Mouse (Mus musculus) neural tube, embryonic 12.5 days (tissue): ENCODE data around the gene Zcchc9. TPM values are rescaled to one million over a fixed set of nuclear protein-coding genes. Genes with fewer than 3 reads are reported as not detected.
"Not testable (repeated sequence)": the region's sequence is repeated elsewhere in the genome, so short reads cannot be mapped to it uniquely, and the experiment has no call there.

ENCODE experiments used
- ATAC-seq: fragments of 200-750 bp; cut with Nextera tagmentation; 2 replicates; pipeline ENCODE4 v1.8.0; 2017; ENCODE audit warnings: low read depth, mild to moderate bottlenecking, moderate TSS enrichment, moderate library complexity; ENCODE audit not compliant: low FRiP score
- H3K27ac ChIP-seq: fragments of 300-500 bp; sonication (generic); 2 replicates; pipeline ENCODE4 v1.5.1; 2016
- H3K27me3 ChIP-seq: fragments of 300-500 bp; sonication (generic); replicated peaks from 2 replicates; pipeline ENCODE4 v1.6.1; 2016; ENCODE audit warnings: mild to moderate bottlenecking
- H3K36me3 ChIP-seq: fragments of 300-500 bp; sonication (generic); 2 replicates; pipeline ENCODE4 v1.6.1; 2016; ENCODE audit warnings: mild to moderate bottlenecking
- H3K4me1 ChIP-seq: fragments of 300-500 bp; sonication (generic); 2 replicates; pipeline ENCODE4 v1.6.1; 2016
- H3K4me2 ChIP-seq: fragments of 300-500 bp; sonication (generic); replicated peaks from 2 replicates; pipeline ENCODE4 v1.6.1; 2016; ENCODE audit warnings: mild to moderate bottlenecking
- H3K4me3 ChIP-seq: fragments of 300-500 bp; sonication (generic); 2 replicates; pipeline ENCODE4 v1.5.1; 2016
- H3K9ac ChIP-seq: fragments of 300-500 bp; sonication (generic); 2 replicates; pipeline ENCODE4 v1.6.1; 2016; ENCODE audit warnings: mild to moderate bottlenecking
- H3K9me3 ChIP-seq: fragments of 300-500 bp; sonication (generic); 2 replicates; pipeline ENCODE4 v1.6.1; 2016; ENCODE audit warnings: mild to moderate bottlenecking
- WGBS: fragments of 180-500 bp; shearing (Covaris S2); methylation state at CpG from one replicate; pipeline ENCODE4 v1.1.7; 2016; 5-methylcytosine and 5-hydroxymethylcytosine counted together
- polyA plus RNA-seq: library from polyadenylated mRNA; unstranded; fragments of >200 nt; fragmentation: Nextera tagmentation; extraction: Ambion mirVana; gene quantifications from 2 replicates; pipeline ENCODE4 v1.2.1, GENCODE M21; 2016

The Zcchc9 gene
- polyA plus RNA-seq, 1 experiment from 2014 or later, result 24.9 TPM

GRCm38 (mm10) chr13:91796003-91796402, 11.5 kb downstream of the Zcchc9 start:
- H3K36me3 ChIP-seq, result peaks cover 63% of the 10 kb centered on the region
- ATAC-seq, result no peak
- no peak overlapping the region for H3K4me3 ChIP-seq
- H3K27ac ChIP-seq, result no peak overlapping the region
- no peak overlapping the region for H3K9ac ChIP-seq
- 77% methylated on average over 6 of the region's 6 CpGs for WGBS
- no peaks in the 10 kb centered on the region for H3K27me3 ChIP-seq
- H3K4me2 ChIP-seq, result no peak overlapping the region
- H3K9me3 ChIP-seq, result no peaks in the 10 kb centered on the region
- no peaks in the 10 kb centered on the region for H3K4me1 ChIP-seq

DNA sequence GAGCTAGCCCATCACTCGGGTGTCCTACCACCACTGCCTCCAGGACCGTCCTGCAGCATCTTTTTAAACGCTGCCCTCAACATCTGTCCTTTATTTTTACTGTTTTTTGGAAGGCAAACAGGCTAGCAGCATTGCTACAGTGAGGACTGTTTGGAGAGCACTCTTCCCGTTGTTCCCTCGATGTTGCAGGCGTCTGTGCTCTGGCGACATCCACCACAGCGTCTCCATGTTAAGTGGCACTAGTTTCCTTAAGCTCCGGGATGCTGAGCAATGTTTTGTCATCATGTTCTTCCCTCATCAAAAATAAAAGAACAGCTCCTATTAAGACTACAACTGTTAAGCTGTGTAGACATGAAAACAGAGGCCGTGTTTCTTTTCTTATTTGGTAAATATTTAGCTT, 11.9 kb downstream of the Zcchc9 start:
- Histone ChIP-seq H3K4me2 (no peak overlapping the region), H3K4me1 (no peaks in the 10 kb centered on the region), H3K27me3 (no peaks in the 10 kb centered on the region), H3K36me3 (peaks cover 60% of the 10 kb centered on the region), H3K27ac (no peak overlapping the region), H3K9me3 (no peaks in the 10 kb centered on the region), H3K4me3 (no peak overlapping the region), H3K9ac (no peak overlapping the region)
- 93% methylated on average over 10 of the region's 10 CpGs for WGBS
- no peak for ATAC-seq

DNA sequence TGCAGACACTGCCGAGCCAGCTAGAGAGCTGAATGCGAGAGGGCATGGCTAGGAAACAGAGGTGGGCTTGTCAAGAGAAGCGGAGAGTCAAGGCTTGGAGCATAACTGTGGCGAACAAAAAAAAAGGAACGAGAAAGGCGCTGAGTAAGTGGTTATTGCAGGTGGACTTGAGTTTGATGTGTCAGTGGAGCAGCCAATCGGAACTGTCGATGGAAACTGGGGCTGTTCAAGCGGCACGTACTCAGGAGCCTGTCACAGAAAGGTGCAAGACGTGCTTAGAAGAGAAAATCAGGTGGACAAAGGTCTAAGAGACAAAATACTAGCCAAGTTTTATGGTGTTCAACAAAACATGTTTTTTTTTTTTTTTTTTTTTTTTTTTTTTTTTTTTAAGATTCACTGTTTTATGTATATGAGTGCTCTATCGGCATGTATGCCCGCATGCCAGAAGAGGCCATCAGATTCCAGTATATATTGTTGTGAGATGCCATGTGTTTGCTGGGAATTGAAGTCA, 12.5 kb downstream of the Zcchc9 start:
- Histone ChIP-seq H3K4me1 (no peaks in the 10 kb centered on the region), H3K4me2 (no peak overlapping the region), H3K27me3 (no peaks in the 10 kb centered on the region), H3K36me3 (peaks cover 54% of the 10 kb centered on the region), H3K9me3 (no peaks in the 10 kb centered on the region), H3K4me3 (no peak overlapping the region), H3K27ac (no peak overlapping the region), H3K9ac (no peak overlapping the region)
- ATAC-seq, result no peak
- 96% methylated on average over 13 of the region's 13 CpGs for WGBS

- no peak overlapping the region for H3K27ac ChIP-seq
- H3K4me1 ChIP-seq, result no peaks in the 10 kb centered on the region
- peaks cover 27% of the 10 kb centered on the region for H3K36me3 ChIP-seq
- H3K9ac ChIP-seq, result no peak overlapping the region
- H3K4me2 ChIP-seq, result no peak overlapping the region
- H3K27me3 ChIP-seq, result no peaks in the 10 kb centered on the region
- H3K9me3 ChIP-seq, result no peaks in the 10 kb centered on the region
- WGBS, result 77% methylated on average over 1 of the region's 1 CpGs
- no peak overlapping the region for H3K4me3 ChIP-seq
- ATAC-seq, result no peak
These were observed 15.5 kb downstream of the Zcchc9 start for GRCm38 (mm10) chr13:91792035-91792434.

GRCm38 (mm10) chr13:91779892-91780291, 27.6 kb downstream of the Zcchc9 start:
- Histone ChIP-seq H3K4me1 (no peaks in the 10 kb centered on the region), H3K27ac (no peak overlapping the region), H3K9me3 (no peaks in the 10 kb centered on the region), H3K36me3 (no peaks in the 10 kb centered on the region), H3K9ac (no peak overlapping the region), H3K27me3 (no peaks in the 10 kb centered on the region), H3K4me2 (no peak overlapping the region), H3K4me3 (no peak overlapping the region)
- no peak for ATAC-seq

DNA sequence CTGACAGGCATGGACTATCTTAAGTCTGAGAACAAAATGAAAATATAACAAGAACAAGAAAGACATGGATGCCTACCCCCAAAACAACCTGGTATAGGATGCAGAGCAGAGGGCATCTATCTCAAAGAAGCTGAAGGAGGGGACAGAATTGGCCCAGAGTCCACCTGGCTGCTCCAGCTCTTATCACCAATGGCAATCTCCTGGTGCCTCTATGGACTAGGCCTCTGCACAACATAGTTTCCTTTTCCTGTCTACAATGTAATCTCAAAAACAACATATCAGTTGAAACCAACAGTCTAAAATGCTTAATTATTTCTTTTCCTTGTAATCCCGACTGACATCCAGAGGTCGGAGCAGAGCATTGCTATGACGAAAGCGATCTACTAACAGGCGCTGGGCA, 29.4 kb downstream of the Zcchc9 start:
- Histone ChIP-seq H3K9me3 (no peaks in the 10 kb centered on the region), H3K9ac (no peak overlapping the region), H3K27me3 (no peaks in the 10 kb centered on the region), H3K36me3 (no peaks in the 10 kb centered on the region), H3K4me1 (no peaks in the 10 kb centered on the region), H3K4me3 (no peak overlapping the region), H3K27ac (no peak overlapping the region), H3K4me2 (no peak overlapping the region)
- 97% methylated on average over 5 of the region's 5 CpGs for WGBS
- no peak for ATAC-seq

DNA sequence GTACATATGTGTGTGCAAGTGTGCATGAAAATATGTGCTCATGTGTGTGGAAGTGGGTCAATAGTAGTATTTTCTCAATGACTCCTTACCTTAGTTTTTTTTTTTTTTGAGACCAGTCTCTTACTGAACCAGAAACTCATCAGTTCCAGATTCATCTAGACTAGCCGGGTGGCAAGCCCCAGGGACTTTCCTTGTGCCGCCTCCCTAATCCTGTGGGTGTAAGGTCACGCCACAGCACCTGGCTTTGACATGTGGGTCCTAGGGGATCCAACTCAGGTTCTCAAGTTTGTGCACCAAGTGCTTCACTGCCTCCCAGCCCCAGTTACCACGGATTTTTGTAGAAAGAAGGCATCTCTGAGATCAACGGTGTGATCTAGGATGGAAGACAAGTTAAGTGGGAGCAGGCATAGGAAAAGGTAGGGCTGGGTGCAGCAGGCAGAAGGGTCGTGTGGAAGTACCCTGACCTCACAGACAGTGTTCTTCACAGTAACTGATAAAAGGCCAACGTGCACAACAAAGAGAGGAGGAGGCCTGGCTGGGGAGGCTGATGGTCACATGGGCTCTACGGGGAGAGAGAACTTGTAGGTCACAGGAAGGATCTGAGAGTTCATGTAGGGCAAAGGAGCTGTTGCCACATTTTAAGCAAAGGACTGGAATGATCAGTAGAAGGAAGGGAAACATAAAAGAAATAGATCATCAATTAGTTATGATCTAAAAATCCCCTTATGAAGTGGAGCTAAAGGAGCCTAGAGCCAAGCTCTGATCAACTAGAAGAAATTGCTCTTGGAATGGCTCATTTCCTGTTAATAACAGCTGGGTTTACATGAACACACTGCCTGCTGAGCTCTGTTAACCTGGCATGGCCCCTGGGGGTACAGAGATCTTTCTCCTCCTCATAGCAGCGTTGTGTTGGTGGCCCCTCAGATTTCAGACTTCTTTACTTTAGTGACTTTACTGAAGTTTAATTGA, 38.5 kb downstream of the Zcchc9 start:
- no peak for ATAC-seq
- 77% methylated on average over 9 of the region's 9 CpGs for WGBS
- Histone ChIP-seq H3K36me3 (no peaks in the 10 kb centered on the region), H3K27ac (no peak overlapping the region), H3K4me1 (no peaks in the 10 kb centered on the region), H3K27me3 (no peaks in the 10 kb centered on the region), H3K4me3 (no peak overlapping the region), H3K9me3 (no peaks in the 10 kb centered on the region), H3K4me2 (no peak overlapping the region), H3K9ac (no peak overlapping the region)

DNA sequence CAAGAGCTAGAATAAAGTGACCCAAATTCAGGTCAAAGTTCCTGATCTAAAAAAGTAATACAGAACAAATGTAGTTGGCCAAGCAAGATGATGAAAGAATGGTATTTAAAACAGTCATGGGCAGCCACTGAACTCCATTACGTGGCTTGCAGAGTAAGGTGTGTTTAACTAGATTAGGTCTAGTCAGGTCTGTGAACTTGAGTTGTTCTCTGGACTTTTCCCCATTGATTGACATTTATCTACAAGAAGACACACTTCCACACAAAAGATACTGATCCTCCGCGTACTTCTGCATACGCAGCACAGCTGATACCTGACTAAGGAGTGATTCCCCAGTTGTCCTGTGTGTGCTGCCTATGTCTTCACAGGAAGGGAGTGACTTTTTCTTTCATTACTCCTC, 41.9 kb downstream of the Zcchc9 start:
- no peaks in the 10 kb centered on the region for H3K9me3 ChIP-seq
- H3K36me3 ChIP-seq, result no peaks in the 10 kb centered on the region
- no peak overlapping the region for H3K27ac ChIP-seq
- no peaks in the 10 kb centered on the region for H3K4me1 ChIP-seq
- 95% methylated on average over 4 of the region's 4 CpGs for WGBS
- no peaks in the 10 kb centered on the region for H3K27me3 ChIP-seq
- H3K4me3 ChIP-seq, result no peak overlapping the region
- no peak overlapping the region for H3K4me2 ChIP-seq
- H3K9ac ChIP-seq, result no peak overlapping the region
- no peak for ATAC-seq

DNA sequence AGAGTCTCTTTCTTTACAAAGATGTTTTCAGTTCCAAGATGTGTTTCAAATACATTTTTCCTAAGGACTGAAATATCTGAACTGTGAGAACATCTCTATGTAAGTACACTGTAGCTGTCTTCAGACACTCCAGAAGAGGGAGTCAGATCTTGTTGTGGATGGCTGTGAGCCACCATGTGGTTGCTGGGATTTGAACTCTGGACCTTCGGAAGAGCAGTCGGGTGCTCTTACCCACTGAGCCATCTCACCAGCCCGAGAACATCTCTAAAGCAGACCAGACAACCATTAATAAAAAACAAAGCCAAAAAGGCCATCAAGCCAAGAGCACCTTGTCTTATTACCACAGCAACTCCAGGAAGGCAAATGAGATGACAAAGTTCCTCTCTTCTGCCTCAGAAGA, 43.9 kb downstream of the Zcchc9 start:
- not testable (repeated sequence) for H3K27ac ChIP-seq, H3K4me3 ChIP-seq, H3K4me1 ChIP-seq, H3K27me3 ChIP-seq, H3K36me3 ChIP-seq, H3K9me3 ChIP-seq, H3K4me2 ChIP-seq, ATAC-seq, H3K9ac ChIP-seq
- 95% methylated on average over 3 of the region's 3 CpGs for WGBS

GRCm38 (mm10) chr13:91761654-91762445, 45.7 kb downstream of the Zcchc9 start:
- Histone ChIP-seq H3K4me2 (no peak overlapping the region), H3K27me3 (no peaks in the 10 kb centered on the region), H3K27ac (no peak overlapping the region), H3K36me3 (no peaks in the 10 kb centered on the region), H3K9ac (no peak overlapping the region), H3K4me1 (no peaks in the 10 kb centered on the region), H3K4me3 (no peak overlapping the region), H3K9me3 (no peaks in the 10 kb centered on the region)
- ATAC-seq, result no peak
- 91% methylated on average over 6 of the region's 6 CpGs for WGBS

GRCm38 (mm10) chr13:91760302-91761050, 47.0 kb downstream of the Zcchc9 start:
- no peak overlapping the region for H3K4me3 ChIP-seq
- H3K27ac ChIP-seq, result no peak overlapping the region
- no peaks in the 10 kb centered on the region for H3K27me3 ChIP-seq
- H3K4me2 ChIP-seq, result no peak overlapping the region
- no peaks in the 10 kb centered on the region for H3K36me3 ChIP-seq
- 92% methylated on average over 8 of the region's 8 CpGs for WGBS
- H3K9ac ChIP-seq, result no peak overlapping the region
- no peaks in the 10 kb centered on the region for H3K4me1 ChIP-seq
- no peak for ATAC-seq
- H3K9me3 ChIP-seq, result no peaks in the 10 kb centered on the region

DNA sequence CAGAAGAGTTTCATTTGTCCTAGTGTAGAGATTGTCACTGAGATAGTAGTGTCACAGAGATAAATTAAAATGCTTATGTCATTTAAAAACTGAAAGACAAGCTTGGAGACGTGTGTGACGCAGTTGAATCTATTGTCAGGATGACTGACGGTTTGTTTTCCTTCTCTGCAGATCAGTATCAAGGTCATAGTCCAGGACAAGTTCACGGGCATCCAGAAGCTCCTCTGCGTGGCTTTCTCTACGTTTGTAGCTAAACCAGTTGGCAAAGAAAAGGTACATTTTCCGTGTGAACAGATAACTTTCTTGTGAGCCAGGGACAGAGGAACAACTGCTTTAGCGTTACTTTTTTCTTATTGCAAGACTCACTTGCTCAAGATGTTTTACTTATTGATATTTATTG, 47.7 kb downstream of the Zcchc9 start:
- no peak for ATAC-seq
- no peaks in the 10 kb centered on the region for H3K27me3 ChIP-seq
- H3K4me1 ChIP-seq, result no peaks in the 10 kb centered on the region
- no peak overlapping the region for H3K9ac ChIP-seq
- H3K4me3 ChIP-seq, result no peak overlapping the region
- H3K27ac ChIP-seq, result no peak overlapping the region
- 78% methylated on average over 8 of the region's 8 CpGs for WGBS
- no peaks in the 10 kb centered on the region for H3K36me3 ChIP-seq
- no peak overlapping the region for H3K4me2 ChIP-seq
- H3K9me3 ChIP-seq, result no peaks in the 10 kb centered on the region
